Mouse (Mus musculus): Measurements from ENCODE around the gene Prdm16. TPM values are rescaled to one million over a fixed set of nuclear protein-coding genes. Genes with fewer than 3 reads are reported as not detected.

The Prdm16 gene
- total RNA-seq, 1 experiment: 3.1 TPM

DNA sequence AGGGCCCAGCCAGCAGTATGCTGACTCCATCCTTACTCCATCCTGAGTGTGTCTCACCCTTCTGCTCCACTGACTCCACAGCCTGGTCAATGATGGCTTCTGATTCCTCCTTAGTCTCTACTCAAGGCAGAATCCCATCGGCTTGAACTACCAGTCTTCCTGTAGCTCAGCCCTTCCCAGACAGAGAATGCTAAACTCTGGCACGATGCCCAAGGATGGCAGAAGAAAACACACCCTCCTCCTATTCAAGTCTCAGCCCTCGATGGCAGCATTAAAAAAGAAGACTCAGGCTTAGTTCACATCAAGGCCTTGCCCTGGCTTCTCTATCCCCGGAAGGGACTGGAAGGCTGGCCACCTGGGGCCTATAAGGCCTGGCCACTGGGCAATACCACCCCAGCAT, 216.9 kb downstream of the Prdm16 start:
- Histone ChIP-seq H3K27ac (ENCODE audit: insufficient read depth, low read depth, low read length, poor library complexity, severe bottlenecking) (no peak overlapping the region), H3K4me1 (ENCODE audit: control insufficient read depth in 2 of 2, insufficient read depth in 2 of 2, low read length in 2 of 2, poor library complexity in 1 of 2) (no peaks in the 10 kb centered on the region), H3K36me3 (ENCODE audit: control insufficient read depth, insufficient read depth, low read length, poor library complexity, severe bottlenecking) (no peaks in the 10 kb centered on the region), H3K9ac (ENCODE audit: insufficient read depth, low read depth, low read length, poor library complexity, severe bottlenecking) (no peak overlapping the region), H3K4me3 (ENCODE audit: insufficient read depth in 1 of 2, low read depth in 1 of 2, low read length in 2 of 2, poor library complexity in 1 of 2, severe bottlenecking in 1 of 2) (no peak overlapping the region), H3K9me3 (ENCODE audit: control insufficient read depth, insufficient read depth, low read depth, low read length) (no peaks in the 10 kb centered on the region)
- TF ChIP-seq ZNF384 (IDR thresholded peaks at IDR 0.05; ENCODE audit: low read depth, low read length): no peak
- no peak for TF ChIP-seq ZC3H11A (IDR thresholded peaks at IDR 0.05; ENCODE audit: borderline replicate concordance, low read depth, low read length)
- TF ChIP-seq HCFC1 (IDR thresholded peaks at IDR 0.05; ENCODE audit: borderline replicate concordance, insufficient read depth, low read length): no peak
- no peak for TF ChIP-seq CHD2 (IDR thresholded peaks at IDR 0.05; ENCODE audit: low read depth, low read length)
- no peak for TF ChIP-seq MAFK (IDR thresholded peaks at IDR 0.05; ENCODE audit: insufficient read depth, low read depth, low read length)
- in situ Hi-C loops (cut with MboI; ENCODE audit: low sequenced_read_pairs in 2 of 2, unreplicated experiment in 2 of 2): no loop called here
- no peak for DNase-seq (ENCODE audit: low read depth, low spot score)

GRCm38 (mm10) chr4:154418993-154419392, 217.7 kb downstream of the Prdm16 start:
- peak; percentile 48 for DNase-seq (ENCODE audit: low read depth, low spot score)

DNA sequence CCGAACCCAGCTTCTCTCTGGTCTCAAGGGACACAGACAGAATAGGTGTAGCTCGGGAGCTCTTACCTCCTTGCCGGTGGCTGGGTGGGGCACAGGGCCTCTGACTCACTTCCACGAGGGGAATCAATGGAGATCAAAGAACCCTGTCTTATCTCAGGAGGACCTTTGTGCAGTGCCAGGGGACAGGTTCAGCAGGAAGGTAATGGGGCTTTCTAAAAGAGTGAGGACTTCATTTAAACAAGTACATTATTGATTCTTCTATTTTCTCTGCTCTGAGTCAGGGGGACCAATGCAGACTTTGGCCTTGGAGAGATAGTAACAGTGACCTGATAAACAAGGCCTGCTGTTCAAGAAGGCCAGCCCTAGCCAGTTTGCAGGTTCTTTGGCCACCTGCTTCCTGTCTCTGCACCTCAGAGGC, 218.3 kb downstream of the Prdm16 start:
- H3K9me3 ChIP-seq (ENCODE audit: control insufficient read depth, insufficient read depth, low read depth, low read length): no peaks in the 10 kb centered on the region
- no peaks in the 10 kb centered on the region for H3K4me1 ChIP-seq (ENCODE audit: control insufficient read depth in 2 of 2, insufficient read depth in 2 of 2, low read length in 2 of 2, poor library complexity in 1 of 2)
- in situ Hi-C loops (cut with MboI; ENCODE audit: low sequenced_read_pairs in 2 of 2, unreplicated experiment in 2 of 2): no loop called here

More at GRCm38 (mm10) chr4:154418993-154419392, 217.7 kb downstream of the Prdm16 start:
- no peak overlapping the region for H3K4me3 ChIP-seq (ENCODE audit: insufficient read depth in 1 of 2, low read depth in 1 of 2, low read length in 2 of 2, poor library complexity in 1 of 2, severe bottlenecking in 1 of 2)
- no peaks in the 10 kb centered on the region for H3K36me3 ChIP-seq (ENCODE audit: control insufficient read depth, insufficient read depth, low read length, poor library complexity, severe bottlenecking)
- in situ Hi-C loops (cut with MboI; ENCODE audit: low sequenced_read_pairs in 2 of 2, unreplicated experiment in 2 of 2): no loop called here
- H3K9ac ChIP-seq (ENCODE audit: insufficient read depth, low read depth, low read length, poor library complexity, severe bottlenecking): no peak overlapping the region
- H3K4me1 ChIP-seq (ENCODE audit: control insufficient read depth in 2 of 2, insufficient read depth in 2 of 2, low read length in 2 of 2, poor library complexity in 1 of 2): no peaks in the 10 kb centered on the region
- no peaks in the 10 kb centered on the region for H3K9me3 ChIP-seq (ENCODE audit: control insufficient read depth, insufficient read depth, low read depth, low read length)
- no peak for TF ChIP-seq ZNF384 (IDR thresholded peaks at IDR 0.05; ENCODE audit: low read depth, low read length)
- no peak for TF ChIP-seq MAFK (IDR thresholded peaks at IDR 0.05; ENCODE audit: insufficient read depth, low read depth, low read length)
- no peak for TF ChIP-seq HCFC1 (IDR thresholded peaks at IDR 0.05; ENCODE audit: borderline replicate concordance, insufficient read depth, low read length)
- no peak for TF ChIP-seq ZC3H11A (IDR thresholded peaks at IDR 0.05; ENCODE audit: borderline replicate concordance, low read depth, low read length)
- no peak for TF ChIP-seq CHD2 (IDR thresholded peaks at IDR 0.05; ENCODE audit: low read depth, low read length)
- H3K27ac ChIP-seq (ENCODE audit: insufficient read depth, low read depth, low read length, poor library complexity, severe bottlenecking): no peak overlapping the region

GRCm38 (mm10) chr4:154416728-154417127, 219.9 kb downstream of the Prdm16 start:
- in situ Hi-C loops (cut with MboI; ENCODE audit: low sequenced_read_pairs in 2 of 2, unreplicated experiment in 2 of 2): no loop called here
- H3K9me3 ChIP-seq (ENCODE audit: control insufficient read depth, insufficient read depth, low read depth, low read length): no peaks in the 10 kb centered on the region
- no peaks in the 10 kb centered on the region for H3K36me3 ChIP-seq (ENCODE audit: control insufficient read depth, insufficient read depth, low read length, poor library complexity, severe bottlenecking)
- H3K4me1 ChIP-seq (ENCODE audit: control insufficient read depth in 2 of 2, insufficient read depth in 2 of 2, low read length in 2 of 2, poor library complexity in 1 of 2): no peaks in the 10 kb centered on the region
- no peak for DNase-seq (ENCODE audit: low read depth, low spot score)
- no peak overlapping the region for H3K27ac ChIP-seq (ENCODE audit: insufficient read depth, low read depth, low read length, poor library complexity, severe bottlenecking)
- TF ChIP-seq ZNF384 (IDR thresholded peaks at IDR 0.05; ENCODE audit: low read depth, low read length): no peak
- TF ChIP-seq HCFC1 (IDR thresholded peaks at IDR 0.05; ENCODE audit: borderline replicate concordance, insufficient read depth, low read length): no peak
- no peak for TF ChIP-seq CHD2 (IDR thresholded peaks at IDR 0.05; ENCODE audit: low read depth, low read length)
- no peak for TF ChIP-seq MAFK (IDR thresholded peaks at IDR 0.05; ENCODE audit: insufficient read depth, low read depth, low read length)
- H3K4me3 ChIP-seq (ENCODE audit: insufficient read depth in 1 of 2, low read depth in 1 of 2, low read length in 2 of 2, poor library complexity in 1 of 2, severe bottlenecking in 1 of 2): no peak overlapping the region
- H3K9ac ChIP-seq (ENCODE audit: insufficient read depth, low read depth, low read length, poor library complexity, severe bottlenecking): no peak overlapping the region

More for the DNA sequence above, 218.3 kb downstream of the Prdm16 start:
- no peak for TF ChIP-seq HCFC1 (IDR thresholded peaks at IDR 0.05; ENCODE audit: borderline replicate concordance, insufficient read depth, low read length)
- TF ChIP-seq ZNF384 (IDR thresholded peaks at IDR 0.05; ENCODE audit: low read depth, low read length): no peak
- no peak for TF ChIP-seq ZC3H11A (IDR thresholded peaks at IDR 0.05; ENCODE audit: borderline replicate concordance, low read depth, low read length)
- no peak for TF ChIP-seq MAFK (IDR thresholded peaks at IDR 0.05; ENCODE audit: insufficient read depth, low read depth, low read length)
- TF ChIP-seq CHD2 (IDR thresholded peaks at IDR 0.05; ENCODE audit: low read depth, low read length): no peak
- Histone ChIP-seq H3K4me3 (ENCODE audit: insufficient read depth in 1 of 2, low read depth in 1 of 2, low read length in 2 of 2, poor library complexity in 1 of 2, severe bottlenecking in 1 of 2) (no peak overlapping the region), H3K9ac (ENCODE audit: insufficient read depth, low read depth, low read length, poor library complexity, severe bottlenecking) (no peak overlapping the region), H3K27ac (ENCODE audit: insufficient read depth, low read depth, low read length, poor library complexity, severe bottlenecking) (no peak overlapping the region), H3K36me3 (ENCODE audit: control insufficient read depth, insufficient read depth, low read length, poor library complexity, severe bottlenecking) (no peaks in the 10 kb centered on the region)
- DNase-seq (ENCODE audit: low read depth, low spot score): no peak

DNA sequence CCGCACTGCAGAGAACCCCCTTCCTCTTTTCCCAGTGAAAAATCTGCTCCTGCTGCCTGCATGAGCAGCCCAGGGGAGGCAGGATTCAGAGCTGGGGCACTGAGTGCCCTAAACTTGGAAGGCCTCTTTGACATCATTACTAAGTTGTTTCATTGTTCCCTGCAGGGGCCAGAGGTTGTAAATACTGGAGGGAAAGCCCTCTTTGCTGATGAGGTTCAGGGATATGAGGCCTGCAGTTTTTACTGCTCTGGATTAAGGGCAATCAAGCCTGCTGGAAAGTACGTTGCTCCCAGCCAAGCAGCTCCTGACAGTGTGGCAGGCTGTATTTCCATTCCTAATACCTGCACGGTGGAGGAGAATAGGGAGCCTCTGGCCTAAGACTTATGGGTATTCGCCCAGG, 221.8 kb downstream of the Prdm16 start:
- no peak for DNase-seq (ENCODE audit: low read depth, low spot score)
- in situ Hi-C loops (cut with MboI; ENCODE audit: low sequenced_read_pairs in 2 of 2, unreplicated experiment in 2 of 2): no loop called here
- Histone ChIP-seq H3K9me3 (ENCODE audit: control insufficient read depth, insufficient read depth, low read depth, low read length) (no peaks in the 10 kb centered on the region), H3K4me1 (ENCODE audit: control insufficient read depth in 2 of 2, insufficient read depth in 2 of 2, low read length in 2 of 2, poor library complexity in 1 of 2) (peaks cover 0 to 8% of the 10 kb centered on the region in 2 experiments; a peak in 1 of 4 replicates), H3K36me3 (ENCODE audit: control insufficient read depth, insufficient read depth, low read length, poor library complexity, severe bottlenecking) (no peaks in the 10 kb centered on the region), H3K4me3 (ENCODE audit: insufficient read depth in 1 of 2, low read depth in 1 of 2, low read length in 2 of 2, poor library complexity in 1 of 2, severe bottlenecking in 1 of 2) (no peak overlapping the region), H3K9ac (ENCODE audit: insufficient read depth, low read depth, low read length, poor library complexity, severe bottlenecking) (no peak overlapping the region), H3K27ac (ENCODE audit: insufficient read depth, low read depth, low read length, poor library complexity, severe bottlenecking) (no peak overlapping the region)
- TF ChIP-seq ZC3H11A (IDR thresholded peaks at IDR 0.05; ENCODE audit: borderline replicate concordance, low read depth, low read length): no peak
- TF ChIP-seq ZNF384 (IDR thresholded peaks at IDR 0.05; ENCODE audit: low read depth, low read length): no peak
- no peak for TF ChIP-seq CHD2 (IDR thresholded peaks at IDR 0.05; ENCODE audit: low read depth, low read length)
- no peak for TF ChIP-seq HCFC1 (IDR thresholded peaks at IDR 0.05; ENCODE audit: borderline replicate concordance, insufficient read depth, low read length)
- no peak for TF ChIP-seq MAFK (IDR thresholded peaks at IDR 0.05; ENCODE audit: insufficient read depth, low read depth, low read length)
